Mouse (Mus musculus): Measurements from ENCODE around the gene Trpc4ap.

GRCm38 (mm10) chr2:155663097-155663496 is 29.1 kb downstream of the Trpc4ap start:
- TF ChIP-seq POLR2A (IDR thresholded peaks at IDR 0.05; ENCODE audit: low read depth, low read length) (no peak), CTCF (IDR thresholded peaks at IDR 0.05; ENCODE audit: extremely low read depth, insufficient read length, insufficient replicate concordance, low read depth, low read length) (peak; percentile 56; the same call in 1 of the 2 replicates)
